Mouse (Mus musculus): ENCODE measurements around the gene Cpsf3.

DNA sequence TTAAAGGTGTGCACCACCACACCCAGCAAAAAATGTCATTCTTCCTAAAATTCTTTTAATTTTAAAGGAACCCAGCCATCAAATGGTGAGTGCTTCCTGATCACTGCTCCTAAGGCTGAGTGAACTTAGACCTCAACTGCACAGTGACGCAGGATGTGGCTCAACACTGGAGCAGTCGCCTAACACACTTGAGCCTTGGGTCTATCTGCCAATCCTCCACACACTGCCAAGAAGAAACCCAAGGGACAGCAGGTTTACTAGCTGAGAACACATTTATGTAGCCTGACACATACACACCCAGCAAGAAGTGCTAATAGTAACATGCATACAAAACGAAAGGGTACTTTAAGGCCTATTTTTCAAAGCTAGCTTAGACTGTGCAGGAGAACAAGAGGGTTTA, 41.1 kb downstream of the Cpsf3 start:
- TF ChIP-seq CTCF (IDR thresholded peaks at IDR 0.05; ENCODE audit: extremely low read depth, insufficient read depth, low read length) (no peak), POLR2A (IDR thresholded peaks at IDR 0.05; ENCODE audit: extremely low read depth, insufficient read depth, low read length) (no peak)

All from cortical plate, adult 2 months (tissue).